Mouse (Mus musculus) CH12.LX (cell line): Measurements from ENCODE around the gene Entpd4b. TPM values are rescaled to one million over a fixed set of nuclear protein-coding genes. Genes with fewer than 3 reads are reported as not detected.
"Not testable (repeated sequence)": the region's sequence is repeated elsewhere in the genome, so short reads cannot be mapped to it uniquely, and the experiment has no call there.

Experiments
- DNase-seq: peaks from one replicate; pipeline ENCODE4 v3.0.0-alpha.2; 2013; ENCODE audit errors: extremely low read depth
- H3K27ac ChIP-seq: 2 replicates; pipeline ENCODE4 v1.5.1; 2012; ENCODE audit warnings: low read depth, mild to moderate bottlenecking, control low read depth, moderate library complexity; ENCODE audit not compliant: insufficient read depth
- H3K27me3 ChIP-seq: replicated peaks from 2 replicates; pipeline ENCODE3; 2012; ENCODE audit warnings: inconsistent platforms
- H3K36me3 ChIP-seq, 2 experiments: replicated peaks in 1 of 2; 2 replicates each; pipeline versions ENCODE3 to v1.6.1; 2012; ENCODE audit warnings: inconsistent platforms in 1 of 2, low read length in 1 of 2, mild to moderate bottlenecking in 1 of 2, mixed read lengths in 1 of 2, moderate library complexity in 1 of 2; ENCODE audit not compliant: control insufficient read depth in 1 of 2, insufficient read depth in 1 of 2
- H3K4me1 ChIP-seq, 2 experiments: 2 replicates each; pipeline ENCODE4 v1.6.1; 2012; ENCODE audit warnings: inconsistent platforms in 1 of 2, moderate library complexity in 1 of 2; ENCODE audit not compliant: insufficient read depth in 2 of 2, control insufficient read depth in 1 of 2
- H3K4me2 ChIP-seq: 2 replicates; pipeline ENCODE4 v1.6.1; 2012; ENCODE audit warnings: low read depth, mild to moderate bottlenecking, control low read depth; ENCODE audit not compliant: poor library complexity, insufficient read depth, severe bottlenecking
- H3K4me3 ChIP-seq, 3 experiments: fragments of 150-350 bp in 1 of 3; sonication (generic) in 1 of 3; replicated peaks in 1 of 3; 2 replicates each; pipeline versions ENCODE3 to v1.5.1; 2011 to 2012; ENCODE audit warnings: low read depth in 2 of 3, low read length in 2 of 3, mild to moderate bottlenecking in 2 of 3, moderate library complexity in 2 of 3, control low read depth in 1 of 3, improper control_type of control experiment in 1 of 3, inconsistent platforms in 1 of 3, mixed read lengths in 1 of 3; ENCODE audit not compliant: poor library complexity in 1 of 3
- H3K79me2 ChIP-seq: replicated peaks from 2 replicates; pipeline ENCODE4 v1.6.1; 2012; ENCODE audit warnings: mild to moderate bottlenecking, moderate library complexity; ENCODE audit not compliant: control insufficient read depth, poor library complexity, insufficient read depth, severe bottlenecking; ENCODE audit errors: extremely low read depth
- H3K9ac ChIP-seq: 2 replicates; pipeline ENCODE4 v1.6.1; 2012; ENCODE audit warnings: low read depth, mild to moderate bottlenecking, control low read depth, moderate library complexity; ENCODE audit not compliant: insufficient read depth
- H3K9me3 ChIP-seq: replicated peaks from 2 replicates; pipeline ENCODE3; 2012; ENCODE audit warnings: low read length, inconsistent platforms, mixed read lengths
- dilution Hi-C: fragments of 300-500 bp; cut with MboI; formaldehyde crosslinking; loops from 2 replicates; pipeline ENCODE4 v1.14.3; 2020; ENCODE audit warnings: low sequenced_read_pairs; ENCODE audit not compliant: extremely low pct_unique_long_range_greater_than_20kb, extremely low pct_ligation_motif_present
- in situ Hi-C: fragments of 300-500 bp; cut with MboI; formaldehyde crosslinking; loops from 3 replicates; pipeline ENCODE4 v1.14.3; 2019; ENCODE audit warnings: low sequenced_read_pairs, low pct_ligation_motif_present, low pct_unique_long_range_greater_than_20kb, mixed read lengths
- polyA plus RNA-seq: library from polyadenylated mRNA; unstranded; fragments of >175 nt; gene quantifications from 2 replicates; pipeline ENCODE4 v1.2.1, GENCODE M21; 2012; ENCODE audit warnings: low read depth; ENCODE audit not compliant: insufficient read length
- total RNA-seq, 2 experiments: library from RNA; depleted of rRNA; stranded (reverse); fragments of 300-350 nt in 1 of 2; fragments of >200 nt in 1 of 2; gene quantifications; 2 replicates each; pipeline ENCODE4 v1.2.3; 2012 to 2014

Entpd4b gene
- total and polyA plus RNA-seq, 3 experiments, result 10.7 to 14.2 (median 13.2) TPM

GRCm38 (mm10) chr14:69536539-69536938 lies 18.7 kb upstream of the Entpd4b start:
- H3K79me2 ChIP-seq, H3K36me3 ChIP-seq, DNase-seq, H3K4me1 ChIP-seq, H3K9me3 ChIP-seq, H3K9ac ChIP-seq, H3K27ac ChIP-seq, H3K27me3 ChIP-seq, in situ Hi-C loops, H3K4me2 ChIP-seq, H3K4me3 ChIP-seq, dilution Hi-C loops: not testable (repeated sequence)

GRCm38 (mm10) chr14:69540113-69540512 lies 15.1 kb upstream of the Entpd4b start:
- H3K9me3 ChIP-seq, in situ Hi-C loops, H3K27me3 ChIP-seq, dilution Hi-C loops, DNase-seq, H3K79me2 ChIP-seq, H3K4me1 ChIP-seq, H3K36me3 ChIP-seq, H3K4me3 ChIP-seq, H3K27ac ChIP-seq, H3K9ac ChIP-seq, H3K4me2 ChIP-seq: not testable (repeated sequence)

- H3K4me2 ChIP-seq, H3K27me3 ChIP-seq, H3K27ac ChIP-seq, DNase-seq, in situ Hi-C loops, H3K79me2 ChIP-seq, H3K4me1 ChIP-seq, dilution Hi-C loops, H3K9ac ChIP-seq, H3K9me3 ChIP-seq, H3K4me3 ChIP-seq, H3K36me3 ChIP-seq: not testable (repeated sequence)
Measured at GRCm38 (mm10) chr14:69542695-69543094, 12.5 kb upstream of the Entpd4b start.

- H3K36me3 ChIP-seq, H3K9ac ChIP-seq, DNase-seq, dilution Hi-C loops, H3K9me3 ChIP-seq, H3K4me3 ChIP-seq, in situ Hi-C loops, H3K4me2 ChIP-seq, H3K27me3 ChIP-seq, H3K4me1 ChIP-seq, H3K27ac ChIP-seq, H3K79me2 ChIP-seq: not testable (repeated sequence)
Measured at GRCm38 (mm10) chr14:69544033-69544432, 11.2 kb upstream of the Entpd4b start.

GRCm38 (mm10) chr14:69545052-69545451 lies 10.2 kb upstream of the Entpd4b start:
- in situ Hi-C loops, H3K36me3 ChIP-seq, H3K4me1 ChIP-seq, DNase-seq, H3K4me3 ChIP-seq, H3K9ac ChIP-seq, H3K79me2 ChIP-seq, dilution Hi-C loops, H3K27me3 ChIP-seq, H3K27ac ChIP-seq, H3K4me2 ChIP-seq, H3K9me3 ChIP-seq: not testable (repeated sequence)

- in situ Hi-C loops, H3K4me3 ChIP-seq, H3K27me3 ChIP-seq, DNase-seq, H3K27ac ChIP-seq, H3K4me2 ChIP-seq, H3K4me1 ChIP-seq, H3K9ac ChIP-seq, H3K36me3 ChIP-seq, dilution Hi-C loops, H3K9me3 ChIP-seq, H3K79me2 ChIP-seq: not testable (repeated sequence)
Measured at GRCm38 (mm10) chr14:69547310-69547709, 7.9 kb upstream of the Entpd4b start.
